Mouse (Mus musculus) lung, adult 2 months (tissue): ENCODE measurements around the gene Ptgr2. TPM values are rescaled to one million over a fixed set of nuclear protein-coding genes. Genes with fewer than 3 reads are reported as not detected.
"Not testable (repeated sequence)": the region's sequence is repeated elsewhere in the genome, so short reads cannot be mapped to it uniquely, and the experiment has no call there.

Experiments
- DNase-seq: peaks from one replicate; pipeline ENCODE4 v3.0.0; 2022
- H3K4me1 ChIP-seq: fragments of 200-500 bp; 2 replicates; pipeline ENCODE4 v1.6.1; 2011; ENCODE audit warnings: low read length; ENCODE audit not compliant: control insufficient read depth, insufficient read depth
- H3K4me3 ChIP-seq: fragments of 200-500 bp; replicated peaks from 2 replicates; pipeline ENCODE3; 2011; ENCODE audit warnings: low read depth, mild to moderate bottlenecking, control low read depth, low read length; ENCODE audit errors: extremely low read depth
- CTCF ChIP-seq: fragments of 200-500 bp; IDR thresholded peaks from 2 replicates; pipeline ENCODE4 v1.5.1; 2011; ENCODE audit warnings: mild to moderate bottlenecking, low read length, control low read depth; ENCODE audit not compliant: insufficient read depth
- POLR2A ChIP-seq: fragments of 200-500 bp; IDR thresholded peaks from 2 replicates; pipeline ENCODE4 v1.6.1; 2011; ENCODE audit warnings: low read depth, mild to moderate bottlenecking, control low read depth, low read length, borderline replicate concordance; ENCODE audit errors: extremely low read depth
- WGBS: fragments of 180-500 bp; shearing (Covaris S2); methylation state at CpG from one replicate; pipeline ENCODE4 v1.1.7; 2018; 5-methylcytosine and 5-hydroxymethylcytosine counted together
- polyA plus RNA-seq: library from polyadenylated mRNA; depleted of rRNA; stranded (reverse); fragments of >200 nt; gene quantifications from 2 replicates; pipeline ENCODE4 v1.2.3, GENCODE M21; 2012; rRNA removed

The Ptgr2 gene
- polyA plus RNA-seq, 1 experiment = 14.5 TPM

GRCm38 (mm10) chr12:84347192-84347591 is 62.2 kb downstream of the Ptgr2 start:
- WGBS = 49% methylated on average over 2 of the region's 2 CpGs
- no peak for TF ChIP-seq POLR2A
- peak; percentile 57 for TF ChIP-seq CTCF
- Histone ChIP-seq H3K4me1 (no peaks in the 10 kb centered on the region), H3K4me3 (no peak overlapping the region)
- peak; percentile 20 for DNase-seq

GRCm38 (mm10) chr12:84358699-84359098 is 73.7 kb downstream of the Ptgr2 start:
- not testable (repeated sequence) for H3K4me3 ChIP-seq, H3K4me1 ChIP-seq, DNase-seq
- WGBS = 79% methylated on average over 2 of the region's 2 CpGs

GRCm38 (mm10) chr12:84361555-84362489 is 76.8 kb downstream of the Ptgr2 start, which contains the start of the genes Coq6 and Fam161b:
Coq6 (plus strand) TSS chr12:84361657.
Fam161b (minus strand) TSS chr12:84361833.
- under 1% methylated on average over 51 of the region's 51 CpGs for WGBS
- Histone ChIP-seq H3K4me3 (peak within 1 kb of the TSS; percentile 98), H3K4me1 (no peaks in the 10 kb centered on the region; the same call in 1 of the 2 replicates)
- no peak for TF ChIP-seq CTCF
- TF ChIP-seq POLR2A = 0 out of 2 replicates have a peak, but pooled peaks have one; percentile 41
- DNase-seq = peak; percentile 89

GRCm38 (mm10) chr12:84362872-84363271 is 77.8 kb downstream of the Ptgr2 start:
- TF ChIP-seq CTCF (no peak), POLR2A (no peak)
- Histone ChIP-seq H3K4me1 (no peaks in the 10 kb centered on the region; the same call in 1 of the 2 replicates), H3K4me3 (no peak overlapping the region)
- DNase-seq = no peak
- WGBS = 23% methylated on average over 2 of the region's 2 CpGs

DNA sequence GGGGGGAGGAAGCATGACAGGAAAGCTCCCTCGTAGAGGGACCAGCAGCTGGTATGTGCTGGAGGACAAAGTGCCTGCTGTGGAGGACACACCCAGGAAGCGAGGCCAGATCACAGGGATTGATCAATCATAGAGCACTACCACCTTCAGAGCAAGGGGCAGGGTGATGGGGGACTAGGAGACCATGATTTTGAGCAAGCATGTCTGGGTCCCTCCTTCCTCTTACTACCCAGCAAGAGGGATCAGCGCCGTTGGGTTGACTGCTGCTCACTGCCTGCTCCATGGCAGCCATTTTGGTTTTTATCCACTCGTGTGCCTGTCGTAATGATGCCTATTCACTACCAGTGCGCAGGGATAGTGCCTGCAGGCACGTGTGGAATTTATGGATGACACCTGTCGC is 79.3 kb downstream of the Ptgr2 start:
- DNase-seq = no peak
- WGBS = 80% methylated on average over 9 of the region's 9 CpGs
- H3K4me1 ChIP-seq = no peaks in the 10 kb centered on the region; the same call in 1 of the 2 replicates
- TF ChIP-seq POLR2A (no peak), CTCF (no peak)
- H3K4me3 ChIP-seq = no peak overlapping the region

GRCm38 (mm10) chr12:84365137-84365536 is 80.1 kb downstream of the Ptgr2 start:
- Histone ChIP-seq H3K4me3 (no peak overlapping the region), H3K4me1 (no peaks in the 10 kb centered on the region; the same call in 1 of the 2 replicates)
- TF ChIP-seq CTCF = no peak
- no peak for TF ChIP-seq POLR2A
- 92% methylated on average over 6 of the region's 6 CpGs for WGBS
- no peak for DNase-seq

Other genes with a start within 250 kb of the Ptgr2 start
- gene Acot4, start 246.9 kb upstream of the Ptgr2 start, polyA plus RNA-seq = 0.40 TPM in 2 replicates
- not detected in 2 replicates for gene Gm49366, start 246.3 kb upstream of the Ptgr2 start, polyA plus RNA-seq
- gene Acot3, start 233.1 kb upstream of the Ptgr2 start, polyA plus RNA-seq = not detected in 2 replicates
- not detected in 2 replicates for gene Acot5, start 215.9 kb upstream of the Ptgr2 start, polyA plus RNA-seq
- gene Acot6, start 184.6 kb upstream of the Ptgr2 start, polyA plus RNA-seq = 1.9 TPM in 2 replicates
- gene Dnal1, start 170.9 kb upstream of the Ptgr2 start, polyA plus RNA-seq = 4.6 and 9.2 TPM in 2 replicates
- gene Pnma1, start 136.7 kb upstream of the Ptgr2 start, polyA plus RNA-seq = 0.84 and 1.3 TPM in 2 replicates
- 26.5 and 29.5 TPM in 2 replicates for gene Elmsan1, start 66.4 kb upstream of the Ptgr2 start, polyA plus RNA-seq
- 16.0 and 20.5 TPM in 2 replicates for gene Zfp410, start 31.6 kb downstream of the Ptgr2 start, polyA plus RNA-seq
- 23.7 and 31.8 TPM in 2 replicates for gene Coq6, start 76.4 kb downstream of the Ptgr2 start, polyA plus RNA-seq
- 1.9 and 2.5 TPM in 2 replicates for gene Fam161b, start 76.6 kb downstream of the Ptgr2 start, polyA plus RNA-seq
- 5.5 and 11.5 TPM in 2 replicates for gene Entpd5, start 123.8 kb downstream of the Ptgr2 start, polyA plus RNA-seq
- gene Bbof1, start 123.8 kb downstream of the Ptgr2 start, polyA plus RNA-seq = 0.54 and 0.73 TPM in 2 replicates
- gene Rnf113a2, start 132.0 kb downstream of the Ptgr2 start, polyA plus RNA-seq = 3.8 and 5.4 TPM in 2 replicates
- gene Aldh6a1, start 165.8 kb downstream of the Ptgr2 start, polyA plus RNA-seq = 18.4 and 27.3 TPM in 2 replicates
- gene Lin52, start 166.2 kb downstream of the Ptgr2 start, polyA plus RNA-seq = 11.4 and 14.1 TPM in 2 replicates